Mouse (Mus musculus) C2C12 (cell line): ENCODE results near the gene Plekhd1. TPM values are rescaled to one million over a fixed set of nuclear protein-coding genes. Genes with fewer than 3 reads are reported as not detected.

Experiments
- H3K27me3 ChIP-seq: one replicate; pipeline ENCODE4 v1.6.1; 2011; ENCODE audit not compliant: control insufficient read depth, insufficient read depth, insufficient read length
- H3K36me3 ChIP-seq: one replicate; pipeline ENCODE4 v1.6.1; 2011; ENCODE audit not compliant: control insufficient read depth, insufficient read depth
- H3K4me3 ChIP-seq: one replicate; pipeline ENCODE4 v1.5.1; 2011; ENCODE audit warnings: mild to moderate bottlenecking, control low read depth; ENCODE audit not compliant: poor library complexity, insufficient read depth, severe bottlenecking
- H3K79me2 ChIP-seq: one replicate; pipeline ENCODE4 v1.6.1; 2011; ENCODE audit not compliant: control insufficient read depth, insufficient read depth
- H3K79me3 ChIP-seq: one replicate; pipeline ENCODE4 v1.6.1; 2011; ENCODE audit warnings: low read depth, control low read depth
- H3ac ChIP-seq: one replicate; pipeline ENCODE3; 2011; ENCODE audit warnings: low read depth; ENCODE audit not compliant: control insufficient read depth, insufficient read length
- CEBPB ChIP-seq: IDR thresholded peaks from one replicate; pipeline ENCODE4 v1.6.1; 2011; ENCODE audit warnings: low read depth, mild to moderate bottlenecking, control low read depth, moderate library complexity
- CTCF ChIP-seq: IDR thresholded peaks from one replicate; pipeline ENCODE4 v1.5.1; 2011; ENCODE audit not compliant: control insufficient read depth, insufficient read depth, insufficient read length
- FOSL1 ChIP-seq: IDR thresholded peaks from one replicate; pipeline ENCODE4 v1.8.0; 2011; ENCODE audit warnings: mild to moderate bottlenecking, low read length; ENCODE audit not compliant: poor library complexity, insufficient read depth, severe bottlenecking
- MAX ChIP-seq: IDR thresholded peaks from one replicate; pipeline ENCODE4 v1.6.1; 2011; ENCODE audit warnings: mild to moderate bottlenecking, control low read depth
- MYOD1 ChIP-seq: IDR thresholded peaks from one replicate; pipeline ENCODE4 v1.6.1; 2011; ENCODE audit warnings: low read depth; ENCODE audit not compliant: control insufficient read depth, insufficient read length
- MYOG ChIP-seq: IDR thresholded peaks from one replicate; pipeline ENCODE4 v1.6.1; 2011; ENCODE audit not compliant: control insufficient read depth, insufficient read length; ENCODE audit errors: extremely low read depth
- USF1 ChIP-seq: IDR thresholded peaks from one replicate; pipeline ENCODE4 v1.6.1; 2011; ENCODE audit warnings: low read depth, mild to moderate bottlenecking, control low read depth, moderate library complexity
- polyA plus RNA-seq: library from polyadenylated mRNA; unstranded; fragments of >200 nt; fragmentation: generic; extraction: Trizol; gene quantifications from one replicate; pipeline ENCODE4 v1.2.1, GENCODE M21; 2012; ENCODE audit warnings: missing spikeins

The Plekhd1 gene
- polyA plus RNA-seq, 1 experiment: 0.01 TPM

DNA sequence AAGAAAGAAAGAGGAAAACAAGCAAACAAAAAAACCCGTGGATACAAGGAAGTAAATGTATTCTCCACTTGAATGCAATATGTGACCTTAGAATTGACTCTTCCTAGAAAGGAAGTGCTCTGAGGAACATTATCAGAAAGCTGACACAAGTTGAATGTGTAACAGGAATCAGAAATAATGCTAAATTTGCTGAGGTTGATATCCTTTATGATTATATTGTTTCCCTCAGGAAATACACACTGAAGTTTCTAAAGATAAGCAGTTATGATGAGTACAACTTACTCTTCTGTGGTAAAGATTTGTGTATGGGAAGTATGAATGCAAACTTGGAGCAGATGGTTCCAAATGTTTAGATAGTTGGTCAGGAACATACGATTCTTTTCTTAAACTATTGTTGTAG, 24.0 kb upstream of the Plekhd1 start:
- no peaks in the 10 kb centered on the region for H3K79me3 ChIP-seq
- no peak overlapping the region for H3K4me3 ChIP-seq
- no peak overlapping the region for H3ac ChIP-seq
- no peaks in the 10 kb centered on the region for H3K27me3 ChIP-seq
- no peaks in the 10 kb centered on the region for H3K79me2 ChIP-seq
- TF ChIP-seq CTCF (no peak), CEBPB (no peak), USF1 (no peak), MYOD1 (no peak), MAX (no peak), FOSL1 (no peak), MYOG (no peak)
- H3K36me3 ChIP-seq: peaks cover 24% of the 10 kb centered on the region

DNA sequence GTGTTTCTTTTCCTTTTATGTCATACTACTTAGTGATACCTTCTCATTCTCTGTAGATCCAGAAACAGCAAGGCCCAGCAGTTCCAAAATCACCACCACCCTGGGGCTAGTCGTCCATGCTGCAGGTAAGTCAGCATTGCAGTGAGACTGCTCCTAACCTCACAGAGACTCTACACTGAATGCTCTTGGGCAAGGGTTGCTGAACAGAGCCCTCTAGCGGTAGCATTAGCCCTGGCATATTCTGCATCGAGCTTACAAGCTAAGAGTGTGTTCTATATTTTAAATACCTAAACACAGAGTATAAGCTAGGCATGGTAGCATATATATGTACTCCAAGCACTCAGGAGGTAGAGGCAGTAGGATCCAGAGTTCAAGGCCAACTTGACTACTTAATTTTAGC, 19.2 kb upstream of the Plekhd1 start:
- Histone ChIP-seq H3ac (no peak overlapping the region), H3K4me3 (no peak overlapping the region), H3K79me2 (no peaks in the 10 kb centered on the region), H3K27me3 (no peaks in the 10 kb centered on the region), H3K36me3 (peaks cover 30% of the 10 kb centered on the region), H3K79me3 (no peaks in the 10 kb centered on the region)
- TF ChIP-seq FOSL1 (no peak), MAX (no peak), MYOG (no peak), MYOD1 (no peak), CEBPB (no peak), USF1 (no peak), CTCF (peak; percentile 32)

DNA sequence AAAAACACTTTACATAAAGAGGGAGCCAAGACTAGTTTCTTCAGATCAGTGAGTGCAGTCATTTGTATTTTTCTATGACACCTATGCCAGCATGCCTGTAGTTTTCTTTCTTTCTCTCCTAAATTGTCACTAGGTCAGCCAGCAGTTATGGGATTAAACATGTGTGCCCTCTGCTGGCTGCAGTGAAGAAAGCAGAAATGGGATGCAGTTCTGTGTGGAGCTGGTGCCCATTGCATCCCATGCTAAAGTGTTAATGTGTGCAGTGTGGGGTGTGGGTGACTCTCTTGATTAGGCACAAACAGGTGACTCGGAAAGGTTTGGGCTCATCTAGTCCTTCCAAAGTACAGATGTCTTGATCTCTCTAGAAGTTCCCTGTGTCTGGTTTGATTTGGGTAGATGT, 11.1 kb upstream of the Plekhd1 start:
- Histone ChIP-seq H3K27me3 (no peaks in the 10 kb centered on the region), H3K4me3 (no peak overlapping the region), H3K79me3 (no peaks in the 10 kb centered on the region), H3K36me3 (peaks cover 19% of the 10 kb centered on the region), H3ac (no peak overlapping the region), H3K79me2 (no peaks in the 10 kb centered on the region)
- TF ChIP-seq MYOD1 (no peak), CTCF (peak; percentile 13)

DNA sequence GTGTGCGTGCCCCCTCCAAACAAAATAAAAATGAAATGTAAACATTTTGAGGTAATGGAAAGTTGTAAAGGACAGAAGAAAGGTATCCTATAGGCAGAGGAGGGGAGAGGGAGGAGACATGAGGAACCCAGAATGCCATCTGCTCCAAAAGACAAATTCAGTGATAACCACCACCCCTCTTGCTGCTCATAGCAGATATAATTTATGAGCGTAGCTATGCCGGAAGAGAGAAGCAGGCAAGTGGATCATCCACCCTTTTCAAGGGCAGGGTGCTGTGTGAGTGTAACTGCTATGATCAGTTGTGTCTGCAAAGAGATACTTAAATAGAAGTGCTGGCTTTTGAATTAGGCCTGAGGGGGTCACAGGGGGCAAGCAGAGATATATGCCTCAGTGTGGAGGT, 8.8 kb upstream of the Plekhd1 start:
- no peaks in the 10 kb centered on the region for H3K79me3 ChIP-seq
- H3K4me3 ChIP-seq: no peak overlapping the region
- H3K79me2 ChIP-seq: no peaks in the 10 kb centered on the region
- H3ac ChIP-seq: no peak overlapping the region
- H3K27me3 ChIP-seq: peaks cover 5% of the 10 kb centered on the region
- TF ChIP-seq MYOD1: no peak
- TF ChIP-seq FOSL1: no peak
- TF ChIP-seq MAX: no peak
- no peak for TF ChIP-seq CEBPB
- TF ChIP-seq MYOG: no peak
- TF ChIP-seq USF1: no peak
- TF ChIP-seq CTCF: no peak
- H3K36me3 ChIP-seq: peaks cover 12% of the 10 kb centered on the region

DNA sequence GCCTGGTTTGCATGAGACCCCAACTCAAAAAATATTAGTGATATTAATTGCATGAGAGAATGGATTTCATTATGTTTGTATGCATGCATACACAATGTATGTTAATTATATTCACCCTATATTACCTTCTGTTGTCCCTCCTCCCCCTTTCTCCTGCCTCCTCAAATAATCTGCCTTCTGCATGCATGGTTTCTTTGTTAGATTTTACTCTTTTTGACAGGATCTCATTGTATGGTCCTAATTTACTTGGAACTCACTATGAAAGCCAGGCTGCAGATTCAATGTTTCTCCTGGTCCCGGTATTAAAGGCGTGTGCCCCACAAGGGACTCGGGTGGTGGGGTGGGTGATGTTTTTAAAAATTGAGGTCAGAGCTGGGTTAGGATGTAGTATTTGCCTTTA, 8.1 kb upstream of the Plekhd1 start:
- H3ac ChIP-seq: no peak overlapping the region

DNA sequence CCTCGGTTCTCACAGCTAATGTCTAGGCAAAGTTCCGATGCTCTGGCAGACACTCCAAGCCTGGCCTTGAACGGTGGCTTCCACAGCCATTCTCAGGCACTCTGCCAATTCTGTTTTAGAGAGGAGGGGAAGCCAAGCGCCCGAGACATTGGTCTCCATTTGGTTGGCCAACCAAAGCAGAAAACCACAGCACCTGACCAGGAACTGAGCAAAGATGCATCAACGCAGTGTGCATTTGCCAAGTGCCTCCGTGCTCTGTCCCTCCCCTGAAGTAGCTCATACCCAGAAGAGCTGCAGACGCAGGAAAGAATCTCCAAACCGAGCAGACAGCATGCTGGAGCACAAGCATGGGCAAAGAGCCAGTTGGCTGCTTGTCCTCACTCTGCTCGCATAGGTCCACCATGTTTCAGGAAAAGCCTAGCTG, 4.6 kb upstream of the Plekhd1 start:
- H3K79me2 ChIP-seq: no peaks in the 10 kb centered on the region
- no peak for TF ChIP-seq CEBPB
- no peak for TF ChIP-seq CTCF
- TF ChIP-seq MYOG: no peak
- no peak for TF ChIP-seq FOSL1
- TF ChIP-seq USF1: no peak
- no peak for TF ChIP-seq MAX
- H3K36me3 ChIP-seq: no peaks in the 10 kb centered on the region

More for the DNA sequence above, 8.1 kb upstream of the Plekhd1 start:
- Histone ChIP-seq H3K79me2 (no peaks in the 10 kb centered on the region), H3K27me3 (peaks cover 5% of the 10 kb centered on the region), H3K36me3 (peaks cover 9% of the 10 kb centered on the region), H3K4me3 (no peak overlapping the region), H3K79me3 (no peaks in the 10 kb centered on the region)
- TF ChIP-seq MAX: no peak
- no peak for TF ChIP-seq MYOD1
- no peak for TF ChIP-seq CEBPB
- no peak for TF ChIP-seq MYOG
- no peak for TF ChIP-seq FOSL1
- TF ChIP-seq CTCF: no peak

More for the DNA sequence above, 4.6 kb upstream of the Plekhd1 start:
- no peak overlapping the region for H3ac ChIP-seq
- peaks cover 17% of the 10 kb centered on the region for H3K27me3 ChIP-seq
- H3K4me3 ChIP-seq: no peak overlapping the region
- no peaks in the 10 kb centered on the region for H3K79me3 ChIP-seq
